Mouse (Mus musculus) heart, embryonic 10.5 days (tissue): Measurements from ENCODE around the gene Ica1l. TPM values are rescaled to one million over a fixed set of nuclear protein-coding genes. Genes with fewer than 3 reads are reported as not detected.

Source experiments
- DNase-seq: peaks from one replicate; pipeline ENCODE4 v3.0.0-alpha.2; 2017; ENCODE audit warnings: low spot score
- H3K27ac ChIP-seq: fragments of 300-500 bp; sonication (generic); 2 replicates; pipeline ENCODE4 v1.5.1; 2016; ENCODE audit warnings: mild to moderate bottlenecking
- H3K27me3 ChIP-seq: fragments of 300-500 bp; sonication (generic); 2 replicates; pipeline ENCODE4 v1.6.1; 2016; ENCODE audit warnings: mild to moderate bottlenecking; ENCODE audit not compliant: poor library complexity, insufficient read depth, severe bottlenecking
- H3K36me3 ChIP-seq: fragments of 300-500 bp; sonication (generic); 2 replicates; pipeline ENCODE4 v1.6.1; 2016; ENCODE audit warnings: mild to moderate bottlenecking, moderate library complexity
- H3K4me1 ChIP-seq: fragments of 300-500 bp; sonication (generic); 2 replicates; pipeline ENCODE4 v1.6.1; 2016; ENCODE audit warnings: mild to moderate bottlenecking
- H3K4me3 ChIP-seq: fragments of 300-500 bp; sonication (generic); 2 replicates; pipeline ENCODE4 v1.5.1; 2016; ENCODE audit warnings: mild to moderate bottlenecking, moderate library complexity
- H3K9me3 ChIP-seq: fragments of 300-500 bp; sonication (generic); 2 replicates; pipeline ENCODE4 v1.6.1; 2016; ENCODE audit warnings: mild to moderate bottlenecking, moderate library complexity
- whole genome bisulfite sequencing: fragments of 180-500 bp; shearing (Covaris S2); methylation state at CpG from one replicate; pipeline ENCODE4 v1.1.7; 2016; 5-methylcytosine and 5-hydroxymethylcytosine counted together
- polyA plus RNA-seq: library from polyadenylated mRNA; unstranded; fragments of >200 nt; fragmentation: Nextera tagmentation; extraction: Ambion mirVana; gene quantifications from 2 replicates; pipeline ENCODE4 v1.2.1, GENCODE M21; 2016

Ica1l gene
- polyA plus RNA-seq, 1 experiment from 2014 or later, result 0.68 TPM

- no peak overlapping the region for H3K4me3 ChIP-seq
- no peak overlapping the region for H3K27ac ChIP-seq
- peaks cover 13% of the 10 kb centered on the region; the same call in 1 of the 2 replicates for H3K36me3 ChIP-seq
- H3K9me3 ChIP-seq, result no peaks in the 10 kb centered on the region
- H3K4me1 ChIP-seq, result peaks cover 16% of the 10 kb centered on the region
- WGBS, result 71% methylated on average over 1 of the region's 1 CpGs
- no peaks in the 10 kb centered on the region for H3K27me3 ChIP-seq
- DNase-seq, result no peak
These were observed 97.0 kb downstream of the Ica1l start for GRCm38 (mm10) chr1:59945969-59946368.

GRCm38 (mm10) chr1:59943825-59944224 lies 99.2 kb downstream of the Ica1l start:
- no peaks in the 10 kb centered on the region for H3K27me3 ChIP-seq
- 0 out of 2 replicates have a peak, but pooled peaks cover 3% of the 10 kb centered on the region for H3K36me3 ChIP-seq
- whole genome bisulfite sequencing, result 43% methylated on average over 5 of the region's 5 CpGs
- no peaks in the 10 kb centered on the region for H3K9me3 ChIP-seq
- no peak overlapping the region for H3K4me3 ChIP-seq
- peaks cover 16% of the 10 kb centered on the region for H3K4me1 ChIP-seq
- no peak for DNase-seq
- H3K27ac ChIP-seq, result peak overlapping the region; percentile 12; the same call in 1 of the 2 replicates

GRCm38 (mm10) chr1:59942057-59942790 lies 100.8 kb downstream of the Ica1l start:
- DNase-seq, result no peak
- Histone ChIP-seq H3K36me3 (no peaks in the 10 kb centered on the region), H3K4me3 (no peak overlapping the region), H3K27ac (no peak overlapping the region), H3K4me1 (peaks cover 16% of the 10 kb centered on the region), H3K9me3 (no peaks in the 10 kb centered on the region), H3K27me3 (no peaks in the 10 kb centered on the region)
- WGBS, result 73% methylated on average over 6 of the region's 6 CpGs

GRCm38 (mm10) chr1:59941063-59941462 lies 101.9 kb downstream of the Ica1l start:
- Histone ChIP-seq H3K4me1 (peaks cover 18% of the 10 kb centered on the region), H3K27ac (no peak overlapping the region), H3K36me3 (no peaks in the 10 kb centered on the region), H3K9me3 (no peaks in the 10 kb centered on the region), H3K27me3 (no peaks in the 10 kb centered on the region), H3K4me3 (no peak overlapping the region)
- 100% methylated on average over 1 of the region's 1 CpGs for WGBS
- DNase-seq, result no peak

DNA sequence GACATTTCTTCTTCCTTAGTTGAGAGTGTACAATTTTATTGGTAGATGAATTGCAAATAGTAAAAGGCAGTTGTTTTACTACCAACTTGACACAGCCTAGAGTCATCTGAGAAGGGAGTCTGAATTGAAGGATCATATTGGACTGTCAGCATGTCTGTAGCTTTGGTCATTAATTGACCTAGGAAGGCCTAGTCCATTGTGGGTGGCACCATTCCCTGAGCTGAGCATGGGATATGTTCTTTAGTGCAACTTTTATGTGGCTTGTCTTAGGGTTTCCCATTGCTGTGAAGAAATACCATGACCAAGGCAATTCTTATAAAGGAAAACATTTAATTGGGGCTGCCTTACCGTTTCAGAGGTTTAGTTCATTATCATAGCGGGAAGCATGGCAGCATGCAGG lies 110.0 kb downstream of the Ica1l start:
- Histone ChIP-seq H3K4me3 (no peak overlapping the region), H3K27ac (no peak overlapping the region), H3K4me1 (0 out of 2 replicates have a peak, but pooled peaks cover 3% of the 10 kb centered on the region), H3K9me3 (no peaks in the 10 kb centered on the region), H3K36me3 (no peaks in the 10 kb centered on the region), H3K27me3 (no peaks in the 10 kb centered on the region)
- WGBS, result 88% methylated on average over 2 of the region's 2 CpGs
- DNase-seq, result no peak

Other genes with a start within 250 kb of the Ica1l start
- 4.6 and 6.7 TPM in 2 replicates for gene Fam117b, start 130.2 kb downstream of the Ica1l start, polyA plus RNA-seq
- 5.2 and 5.6 TPM in 2 replicates for gene Carf, start 55.1 kb upstream of the Ica1l start, polyA plus RNA-seq
- gene Wdr12, start 55.5 kb upstream of the Ica1l start, polyA plus RNA-seq, result 40.6 and 54.9 TPM in 2 replicates
- 7.3 and 10.6 TPM in 2 replicates for gene Nbeal1, start 137.4 kb upstream of the Ica1l start, polyA plus RNA-seq